Mouse (Mus musculus) urinary bladder, postnatal 4 days (tissue): ENCODE data around the gene Cts3.
"Not testable (repeated sequence)": the region's sequence is repeated elsewhere in the genome, so short reads cannot be mapped to it uniquely, and the experiment has no call there.

Source experiments
- DNase-seq, 2 experiments: peaks; one replicate each; pipeline ENCODE4 v3.0.0; 2021 to 2022; ENCODE audit warnings: low spot score in 2 of 2

Cts3 gene

DNA sequence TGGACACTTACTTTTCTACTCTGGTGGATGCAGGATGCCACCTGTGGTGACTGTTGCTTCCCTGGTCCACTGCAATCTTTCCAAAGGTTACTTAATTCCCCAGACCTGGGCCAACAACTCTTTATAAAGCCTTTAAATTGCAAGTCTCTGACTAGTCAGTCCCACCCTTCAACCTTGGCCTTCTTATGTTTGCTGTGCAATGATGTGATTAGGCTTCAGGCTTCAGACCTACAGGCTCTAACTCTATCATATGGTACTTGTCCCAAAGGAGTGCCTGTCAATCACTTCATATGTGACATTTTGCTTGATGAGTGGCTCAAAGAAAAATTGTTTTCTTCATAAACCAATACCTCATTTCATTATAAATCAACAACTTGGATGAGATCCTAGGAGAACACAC is at the start of gene Cts3:
Gene Cts3, minus strand, starts transcription at position 101 of the 400 bp plus-strand sequence.
- DNase-seq: no peak

GRCm38 (mm10) chr13:61568074-61568473 is 1.9 kb downstream of the Cts3 start, which contains the start of gene Gm49352:
Gene Gm49352 (minus strand): TSS chr13:61568174.
- not testable (repeated sequence) for DNase-seq

DNA sequence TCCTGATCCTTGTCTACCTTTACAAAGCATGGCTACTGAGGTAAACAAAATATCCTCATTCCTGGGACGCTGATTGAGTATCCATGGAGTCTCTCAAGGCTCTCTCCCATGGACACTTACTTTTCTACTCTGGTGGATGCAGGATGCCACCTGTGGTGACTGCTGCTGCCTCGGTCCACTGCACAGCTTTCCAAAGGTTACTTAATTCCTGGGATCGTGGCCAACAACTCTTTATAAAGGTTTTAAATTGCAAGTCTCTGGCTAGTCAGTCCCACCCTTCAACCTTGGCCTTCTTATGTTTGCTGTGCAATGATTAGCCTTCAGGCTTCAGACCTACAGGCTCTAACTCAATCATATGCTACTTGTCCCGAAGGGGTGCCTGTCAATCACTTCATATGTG is 28.3 kb downstream of the Cts3 start, which contains the start of gene Ctsm:
Gene Ctsm, minus strand, starts transcription at position 209 of the 400 bp plus-strand sequence.
- DNase-seq: no peak
